Mouse (Mus musculus): Measurements from ENCODE around the gene Gse1.

GRCm38 (mm10) chr8:120534504-120535368 lies 306.5 kb downstream of the Gse1 start:
- TF ChIP-seq CTCF (IDR thresholded peaks at IDR 0.05; ENCODE audit: borderline replicate concordance, insufficient read depth, low read depth, low read length) (peak; percentile 100), POLR2A (IDR thresholded peaks at IDR 0.05; ENCODE audit: borderline replicate concordance, insufficient read depth, low read length) (no peak)

Measured in cerebellum, adult 2 months (tissue).